ENCODE assay signal across 13 mouse cellular contexts in genomic region chr14:62965342-62965741, GRCm38 (mm10). TPM values are rescaled to one million over a fixed set of nuclear protein-coding genes. Genes with fewer than 3 reads are reported as not detected.
DNase-seq lines count a peak whose midpoint lies in the region; ATAC-seq lines count a peak whose summit lies in the region.
"Had no signal": no experiment of that assay in that cellular context is flagged by ENCODE, and none has a peak within 500 bp of the region (broad histone marks: within the 10 kb centered on the region; RNA-seq: fewer than 3 reads in every experiment).

No protein-coding gene starts in this region.

- H3K27me3 ChIP-seq in kidney, embryonic 16.5 days (ENCODE audit: insufficient read depth, low read length): no peaks in the 10 kb centered on the region

- H3K36me3 ChIP-seq in kidney, embryonic 16.5 days (ENCODE audit: insufficient read depth, low read length): no peaks in the 10 kb centered on the region

- H3K4me3 ChIP-seq in kidney, embryonic 16.5 days (ENCODE audit: low read length): no peak overlapping the region

- peak overlapping the region; percentile 52 for H3K4me2 ChIP-seq in kidney, embryonic 16.5 days (replicated peaks; ENCODE audit: low read depth, low read length)

- 88% methylated on average over 5 of the region's 5 CpGs for WGBS in kidney, embryonic 16.5 days

- H3K27ac ChIP-seq in kidney, embryonic 16.5 days (ENCODE audit: low read length): no peak overlapping the region

- no peaks in the 10 kb centered on the region for H3K9me3 ChIP-seq in kidney, embryonic 16.5 days (ENCODE audit: low read length)

- peak; percentile 14; the same call in 1 of the 2 replicates for ATAC-seq in kidney, embryonic 16.5 days (ENCODE audit: low FRiP score, low TSS enrichment)
- ATAC-seq in megakaryocyte, adult 5-6 weeks (ENCODE audit: poor library complexity, severe bottlenecking): 0 out of 2 replicates have a peak, but pooled peaks have one; percentile 12
- ATAC-seq in frontal cortex, adult (ENCODE audit: low TSS enrichment): no peak
- ATAC-seq in inflammation-experienced regulatory T-cells, adult 6 months: no peak

- peaks cover 13% of the 10 kb centered on the region; the same call in 1 of the 2 replicates for H3K4me1 ChIP-seq in kidney, embryonic 16.5 days (ENCODE audit: insufficient read depth, low read length)

- no peak overlapping the region for H3K9ac ChIP-seq in kidney, embryonic 16.5 days (replicated peaks; ENCODE audit: low read length)

- peak; percentile 15 to 33 for DNase-seq in cerebellum, postnatal 25 days
- DNase-seq in cerebellum, postnatal 4 days (ENCODE audit: low spot score in 2 of 2): no peak
- no peak for DNase-seq in kidney, postnatal 4 days
- DNase-seq in ZHBTc4 (ENCODE audit: low read depth, low spot score): peak; percentile 33
- DNase-seq: thymus, adult 2 months had no signal

RNA-seq across cellular contexts. Expression of gene Defb48, which starts 19.0 kb away (rescaled TPM):
- not detected in 2 replicates for polyA plus RNA-seq in kidney, embryonic 16.5 days (2015; fragmentation: Nextera tagmentation; extraction: Ambion mirVana)
- not detected in 2 replicates for total RNA-seq in megakaryocyte, adult 5-6 weeks (2015)
- not detected in 2 replicates for total RNA-seq in megakaryocyte, adult 5-6 weeks (2017)
- polyA plus RNA-seq in inflammation-experienced regulatory T-cells, adult 6 months (2017; shearing (Covaris generic)): not detected
- total RNA-seq: ES-E14; left cerebral cortex, adult 8-10 months; neutrophil, adult 5-6 weeks had no signal
- polyA plus RNA-seq: frontal cortex, adult 2 months; thymus, adult 2 months had no signal

RNA-seq across cellular contexts. Expression of gene Defb47, which starts 32.5 kb away (rescaled TPM):
- polyA plus RNA-seq in kidney, embryonic 16.5 days (2015; fragmentation: Nextera tagmentation; extraction: Ambion mirVana): not detected in 2 replicates
- total RNA-seq in megakaryocyte, adult 5-6 weeks (2015): not detected in 2 replicates
- not detected in 2 replicates for total RNA-seq in megakaryocyte, adult 5-6 weeks (2017)
- polyA plus RNA-seq in inflammation-experienced regulatory T-cells, adult 6 months (2017; shearing (Covaris generic)): not detected
- total RNA-seq: ES-E14; left cerebral cortex, adult 8-10 months; neutrophil, adult 5-6 weeks had no signal
- polyA plus RNA-seq: frontal cortex, adult 2 months; thymus, adult 2 months had no signal

RNA-seq across cellular contexts. Expression of gene Defb43, which starts 46.2 kb away (rescaled TPM):
- polyA plus RNA-seq in kidney, embryonic 16.5 days (2015; fragmentation: Nextera tagmentation; extraction: Ambion mirVana): not detected in 2 replicates
- not detected in 2 replicates for total RNA-seq in megakaryocyte, adult 5-6 weeks (2015)
- total RNA-seq in megakaryocyte, adult 5-6 weeks (2017): not detected in 2 replicates
- not detected for polyA plus RNA-seq in inflammation-experienced regulatory T-cells, adult 6 months (2017; shearing (Covaris generic))
- total RNA-seq: ES-E14; left cerebral cortex, adult 8-10 months; neutrophil, adult 5-6 weeks had no signal
- polyA plus RNA-seq: frontal cortex, adult 2 months; thymus, adult 2 months had no signal

Comparison
In these comparisons a context has a peak if more than half of its experiments do, and no peak if none do; other contexts are left out.
1. DNase-seq: peak in cerebellum, postnatal 25 days (2 of 2) and ZHBTc4 (single experiment); none in cerebellum, postnatal 4 days (0 of 2) and kidney, postnatal 4 days (0 of 2).
2. ATAC-seq: peak in kidney, embryonic 16.5 days (single experiment) and megakaryocyte, adult 5-6 weeks (single experiment); none in frontal cortex, adult (single experiment) and inflammation-experienced regulatory T-cells, adult 6 months (single experiment).